ENCODE assay signal across 27 mouse cellular contexts in genomic region chr13:9637949-9638348, GRCm38 (mm10).
DNase-seq lines count a peak whose midpoint lies in the region; ATAC-seq and TF ChIP-seq lines count a peak whose summit lies in the region.
"Had no signal": no experiment of that assay in that cellular context is flagged by ENCODE, and none has a peak within 500 bp of the region (broad histone marks: within the 10 kb centered on the region; RNA-seq: fewer than 3 reads in every experiment).

No protein-coding gene starts in this region.

- no peak for TF ChIP-seq CTCF in thymus, adult 2 months (IDR thresholded peaks at IDR 0.05; ENCODE audit: borderline replicate concordance, control insufficient read depth, extremely low read depth, insufficient read depth, low read length, poor library complexity)

- H3K27ac ChIP-seq in thymus, adult 2 months (ENCODE audit: control insufficient read depth, insufficient read depth, low read length) = no peak overlapping the region
- H3K27ac ChIP-seq: embryonic facial prominence, embryonic 13.5 days; forebrain, embryonic 12.5 days; heart, adult 2 months; heart, embryonic 13.5 days; hindbrain, postnatal 0 days; midbrain, embryonic 13.5 days; stomach, embryonic 15.5 days had no signal

- H3K27me3 ChIP-seq in thymus, adult 2 months (ENCODE audit: control insufficient read depth, insufficient read depth, low read length) = no peaks in the 10 kb centered on the region
- H3K27me3 ChIP-seq: embryonic facial prominence, embryonic 13.5 days; forebrain, embryonic 12.5 days; heart, embryonic 13.5 days; megakaryocyte, embryonic 14.5 days; midbrain, embryonic 13.5 days; stomach, embryonic 15.5 days had no signal

- H3K4me1 ChIP-seq in thymus, adult 2 months (replicated peaks; ENCODE audit: control insufficient read depth, insufficient read depth, low read length) = no peaks in the 10 kb centered on the region
- H3K4me1 ChIP-seq: embryonic facial prominence, embryonic 13.5 days; forebrain, embryonic 12.5 days; stomach, embryonic 15.5 days had no signal

- ATAC-seq in megakaryocyte progenitor cell, adult 5-6 weeks (replicated peaks; ENCODE audit: poor library complexity) = peak; percentile 37; the same call in 1 of the 2 replicates
- ATAC-seq: hindbrain, postnatal 0 days; midbrain, embryonic 13.5 days had no signal

- DNase-seq in thymus, postnatal 25 days = peak; percentile 5
- DNase-seq in thymus, adult 2 months = no peak
- peak; percentile 7 for DNase-seq in T-cell, adult 2 months (ENCODE audit: low spot score)
- no peak for DNase-seq in kidney, postnatal 14 days
- no peak for DNase-seq in right cerebral cortex, adult 18-20 months
- no peak for DNase-seq in cerebellum, adult 9-11 months
- DNase-seq: adrenal gland, postnatal 10 days; cerebellum, adult 18-20 months; cerebellum, postnatal 25 days; gastrocnemius, postnatal 25 days; heart, adult 2 months; heart, postnatal 14 days; kidney, adult 18-20 months; kidney, postnatal 10 days; lung, adult 2 months; lung, postnatal 14 days; retina, postnatal 1 day; right cerebral cortex, postnatal 4 days had no signal

- 45% methylated on average over 3 of the region's 3 CpGs for WGBS in thymus, adult 2 months

- no peaks in the 10 kb centered on the region for H3K36me3 ChIP-seq in thymus, adult 2 months (ENCODE audit: control insufficient read depth, insufficient read depth, low read length)
- H3K36me3 ChIP-seq: forebrain, embryonic 12.5 days; stomach, embryonic 15.5 days had no signal

- H3K4me3 ChIP-seq in thymus, adult 2 months (ENCODE audit: control insufficient read depth, insufficient read depth, low read length) = no peak overlapping the region
- H3K4me3 ChIP-seq: embryonic facial prominence, embryonic 13.5 days; erythroblast, embryonic 14.5 days; forebrain, embryonic 12.5 days; heart, adult 2 months; heart, embryonic 13.5 days; megakaryocyte, embryonic 14.5 days; midbrain, embryonic 13.5 days; stomach, embryonic 15.5 days had no signal

- TF ChIP-seq POLR2A in thymus, adult 2 months (IDR thresholded peaks at IDR 0.05; ENCODE audit: control insufficient read depth, extremely low read depth, insufficient read depth, low read length, poor library complexity) = no peak

Comparison
In these comparisons a context has a peak if more than half of its experiments do, and no peak if none do; other contexts are left out.
1. DNase-seq: peak in thymus, postnatal 25 days (single experiment) and T-cell, adult 2 months (single experiment); none in thymus, adult 2 months (single experiment), kidney, postnatal 14 days (single experiment), right cerebral cortex, adult 18-20 months (single experiment) and cerebellum, adult 9-11 months (single experiment).